Mouse (Mus musculus) MEL (cell line): Measurements from ENCODE around the gene Pak6.

Experiments
- CTCF ChIP-seq, 3 experiments: IDR thresholded peaks in 2 of 3; conservative IDR thresholded peaks in 1 of 3; 2 replicates each; pipeline ENCODE4 v1.5.1; 2011 to 2012; ENCODE audit warnings: low read length in 3 of 3, low read depth in 2 of 3, mild to moderate bottlenecking in 2 of 3, improper control_type of control experiment in 1 of 3, inconsistent platforms in 1 of 3, mixed read lengths in 1 of 3, moderate library complexity in 1 of 3; ENCODE audit not compliant: control insufficient read depth in 1 of 3, insufficient read depth in 1 of 3, poor library complexity in 1 of 3, severe bottlenecking in 1 of 3
- E2F4 ChIP-seq: IDR thresholded peaks from 2 replicates; pipeline ENCODE4 v1.6.1; 2011; ENCODE audit warnings: low read depth, low read length, improper control_type of control experiment, borderline replicate concordance
- EP300 ChIP-seq, 2 experiments: IDR thresholded peaks; 2 replicates each; pipeline ENCODE4 v1.6.1; 2011; ENCODE audit warnings: improper control_type of control experiment in 2 of 2, low read length in 2 of 2, low read depth in 1 of 2, mild to moderate bottlenecking in 1 of 2
- GABPA ChIP-seq: IDR thresholded peaks from 2 replicates; pipeline ENCODE4 v1.6.1; 2012; ENCODE audit warnings: low read depth, mild to moderate bottlenecking, inconsistent platforms, low read length, improper control_type of control experiment, moderate library complexity
- SMC3 ChIP-seq: IDR thresholded peaks from 2 replicates; pipeline ENCODE4 v1.6.1; 2011; ENCODE audit warnings: low read depth, low read length, improper control_type of control experiment
- USF1 ChIP-seq: IDR thresholded peaks from 2 replicates; pipeline ENCODE4 v1.6.1; 2014; ENCODE audit warnings: low read depth, mild to moderate bottlenecking, inconsistent platforms, low read length, improper control_type of control experiment, moderate library complexity
- USF2 ChIP-seq, 2 experiments: IDR thresholded peaks; 2 replicates each; pipeline ENCODE4 v1.6.1; 2011 to 2012; ENCODE audit warnings: improper control_type of control experiment in 2 of 2, low read length in 2 of 2, borderline replicate concordance in 1 of 2, inconsistent platforms in 1 of 2, low read depth in 1 of 2, mild to moderate bottlenecking in 1 of 2; ENCODE audit not compliant: insufficient read depth in 1 of 2

DNA sequence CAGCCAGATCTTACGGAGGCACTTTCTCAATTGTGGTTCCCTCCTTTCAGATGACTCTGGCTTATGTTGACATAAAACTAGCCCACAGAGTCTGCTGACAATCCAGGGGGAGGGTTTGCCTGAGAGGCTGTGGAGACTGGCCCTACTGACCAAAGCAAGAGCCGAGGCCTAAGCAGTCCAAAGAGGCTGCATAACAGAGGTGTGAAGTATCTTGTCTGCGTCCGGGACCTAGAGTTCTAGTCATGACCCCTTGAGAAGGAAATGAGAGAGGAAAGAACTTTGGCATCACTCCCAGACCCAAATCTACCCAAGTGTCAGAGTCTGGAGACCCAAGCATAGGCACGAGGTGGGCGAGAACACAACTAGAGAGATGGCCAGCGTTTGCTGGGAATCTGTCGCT, 23.6 kb downstream of the Pak6 start:
- TF ChIP-seq CTCF (IDR thresholded peaks at IDR 0.05 in 2 of 3, conservative IDR thresholded peaks at IDR 0.05 in 1 of 3; ENCODE audit: control insufficient read depth in 1 of 3, insufficient read depth in 1 of 3, low read depth in 2 of 3, low read length in 3 of 3, poor library complexity in 1 of 3, severe bottlenecking in 1 of 3) (no peak), USF1 (no peak), EP300 (IDR thresholded peaks at IDR 0.05; ENCODE audit: low read depth in 1 of 2, low read length in 2 of 2) (no peak), SMC3 (no peak), GABPA (no peak), E2F4 (no peak), USF2 (IDR thresholded peaks at IDR 0.05; ENCODE audit: borderline replicate concordance in 1 of 2, insufficient read depth in 1 of 2, low read depth in 1 of 2, low read length in 2 of 2) (no peak)
